Mouse (Mus musculus) forelimb bud, embryonic 11.5 days (tissue): ENCODE measurements at regions not wholly inside any gene's neighbourhood (a gene's known extent, or its start where the extent isn't known, plus 50 kb on each side); places are given as distances from the start of the nearest gene placed in this dataset.
A peak's percentile ranks its signal among the peaks of the same experiment; 100 is the strongest.

Experiments
- DNase-seq: peaks from one replicate; pipeline ENCODE4 v3.0.0-alpha.2; 2012; ENCODE audit warnings: low read depth, low spot score

- DNase-seq = no peak
Measured at GRCm38 (mm10) chr2:74199550-74199949, 288.4 kb upstream of the Atp5g3 start.

- peak; percentile 23 for DNase-seq
Measured at GRCm38 (mm10) chr2:74187963-74188790, 277.1 kb upstream of the Atp5g3 start.

GRCm38 (mm10) chr2:74178106-74178505 is 267.0 kb upstream of the Atp5g3 start:
- DNase-seq = no peak

GRCm38 (mm10) chr2:74168776-74169570 is 257.8 kb upstream of the Atp5g3 start:
- no peak for DNase-seq

- no peak for DNase-seq
Measured at GRCm38 (mm10) chr2:74168307-74168706, 257.2 kb upstream of the Atp5g3 start.

GRCm38 (mm10) chr2:74154062-74154461 is 242.9 kb upstream of the Atp5g3 start:
- no peak for DNase-seq

GRCm38 (mm10) chr2:74153247-74153850 is 242.2 kb upstream of the Atp5g3 start:
- DNase-seq = peak; percentile 23

- DNase-seq = no peak
Measured at GRCm38 (mm10) chr2:74152534-74153246, 241.6 kb upstream of the Atp5g3 start.

GRCm38 (mm10) chr2:74147193-74147592 is 236.1 kb upstream of the Atp5g3 start:
- DNase-seq = no peak

GRCm38 (mm10) chr2:74136624-74137003 is 225.5 kb upstream of the Atp5g3 start:
- no peak for DNase-seq

- no peak for DNase-seq
Measured at GRCm38 (mm10) chr2:74135963-74136623, 225.0 kb upstream of the Atp5g3 start.

- DNase-seq = no peak
Measured at GRCm38 (mm10) chr2:74130141-74130588, 219.0 kb upstream of the Atp5g3 start.

GRCm38 (mm10) chr2:74128782-74129538 is 217.8 kb upstream of the Atp5g3 start:
- DNase-seq = no peak

GRCm38 (mm10) chr2:74127136-74127535 is 216.0 kb upstream of the Atp5g3 start:
- no peak for DNase-seq

- no peak for DNase-seq
Measured at GRCm38 (mm10) chr2:74124252-74124651, 213.1 kb upstream of the Atp5g3 start.

- DNase-seq = no peak
Measured at GRCm38 (mm10) chr2:74123360-74124074, 212.4 kb upstream of the Atp5g3 start.

GRCm38 (mm10) chr2:74122937-74123336 is 211.8 kb upstream of the Atp5g3 start:
- DNase-seq = peak; percentile 30

GRCm38 (mm10) chr2:74120051-74120450 is 208.9 kb upstream of the Atp5g3 start:
- DNase-seq = no peak

GRCm38 (mm10) chr2:74119167-74119937 is 208.2 kb upstream of the Atp5g3 start:
- no peak for DNase-seq
